Mouse (Mus musculus): ENCODE results near the gene Il12rb2.

DNA sequence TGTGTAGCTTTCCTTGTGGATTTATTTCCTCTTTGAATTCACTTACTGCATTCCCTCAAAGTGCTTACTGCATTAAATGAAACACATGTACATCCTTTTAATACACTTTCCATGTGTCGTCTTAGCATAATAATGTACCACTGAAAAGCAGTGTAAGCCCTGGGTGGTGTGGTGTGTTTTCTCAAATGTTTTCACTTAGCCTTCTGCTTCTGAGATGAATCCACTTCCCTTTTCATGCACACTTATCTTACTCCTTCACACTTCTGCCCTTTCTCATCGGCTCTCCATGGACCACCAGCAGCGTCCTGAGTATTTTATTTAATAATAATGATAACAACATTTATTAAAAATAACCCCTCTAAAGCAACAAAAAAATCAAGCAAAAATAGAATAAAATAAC, 66.2 kb downstream of the Il12rb2 start:
- TF ChIP-seq CTCF (conservative IDR thresholded peaks at IDR 0.05; ENCODE audit: insufficient read depth, insufficient read length, low read depth, low read length) (no peak), POLR2A (IDR thresholded peaks at IDR 0.05; ENCODE audit: low read depth, low read length) (no peak)
